Mouse (Mus musculus) layer of hippocampus, adult 2 months (tissue): Measurements from ENCODE around the gene Galp. TPM values are rescaled to one million over a fixed set of nuclear protein-coding genes. Genes with fewer than 3 reads are reported as not detected.
"Not testable (repeated sequence)": the region's sequence is repeated elsewhere in the genome, so short reads cannot be mapped to it uniquely, and the experiment has no call there.

Experiments used
- DNase-seq, 2 experiments: peaks; one replicate each; pipeline ENCODE4 v3.0.0; 2022; ENCODE audit warnings: low spot score in 2 of 2
- H3K27ac ChIP-seq: fragments of 200-600 bp; 2 replicates; pipeline ENCODE4 v1.8.1; 2022
- H3K4me3 ChIP-seq: fragments of 200-600 bp; 2 replicates; pipeline ENCODE4 v1.8.1; 2022; ENCODE audit warnings: mild to moderate bottlenecking
- CTCF ChIP-seq: fragments of 200-600 bp; conservative IDR thresholded peaks from 2 replicates; pipeline ENCODE4 v1.8.1; 2022; ENCODE audit warnings: antibody characterized with exemption, mild to moderate bottlenecking, moderate library complexity
- total RNA-seq, 2 experiments: library from RNA; stranded (reverse); gene quantifications; 2 replicates each; pipeline ENCODE4 v1.2.3; 2021

The Galp gene
- total RNA-seq, 2 experiments from 2014 or later = not detected

GRCm38 (mm10) chr7:6244361-6245292, 47.7 kb downstream of the Galp start:
- H3K4me3 ChIP-seq = no peak overlapping the region
- no peak for DNase-seq
- H3K27ac ChIP-seq = no peak overlapping the region
- no peak for TF ChIP-seq CTCF

- TF ChIP-seq CTCF = no peak
- no peak within 1 kb of the TSS for H3K4me3 ChIP-seq
These were observed 55.5 kb downstream of the Galp start, which contains the start of gene Epp13 for GRCm38 (mm10) chr7:6252410-6252809. Gene Epp13 (plus strand): TSS chr7:6252710.

GRCm38 (mm10) chr7:6254451-6254850, 57.6 kb downstream of the Galp start:
- Histone ChIP-seq H3K27ac (no peak overlapping the region), H3K4me3 (no peak overlapping the region)
- no peak for DNase-seq
- TF ChIP-seq CTCF = no peak

More at GRCm38 (mm10) chr7:6252410-6252809, 55.5 kb downstream of the Galp start, which contains the start of gene Epp13:
- DNase-seq = no peak
- no peak within 1 kb of the TSS for H3K27ac ChIP-seq

GRCm38 (mm10) chr7:6257386-6257785, 60.5 kb downstream of the Galp start:
- TF ChIP-seq CTCF = no peak
- H3K4me3 ChIP-seq = no peak overlapping the region
- DNase-seq = no peak
- no peak overlapping the region for H3K27ac ChIP-seq

GRCm38 (mm10) chr7:6258232-6259220, 61.6 kb downstream of the Galp start:
- no peak for TF ChIP-seq CTCF
- no peak overlapping the region for H3K27ac ChIP-seq
- no peak for DNase-seq
- no peak overlapping the region for H3K4me3 ChIP-seq

- not testable (repeated sequence) for H3K27ac ChIP-seq, H3K4me3 ChIP-seq, DNase-seq
These were observed 63.1 kb downstream of the Galp start for GRCm38 (mm10) chr7:6260004-6260403.

GRCm38 (mm10) chr7:6262120-6262519, 65.2 kb downstream of the Galp start:
- TF ChIP-seq CTCF = peak; percentile 21; the same call in 1 of the 2 replicates
- DNase-seq = no peak
- H3K27ac ChIP-seq = no peak overlapping the region
- H3K4me3 ChIP-seq = no peak overlapping the region

GRCm38 (mm10) chr7:6262984-6263383, 66.1 kb downstream of the Galp start:
- Histone ChIP-seq H3K27ac (no peak overlapping the region), H3K4me3 (no peak overlapping the region)
- no peak for TF ChIP-seq CTCF
- no peak for DNase-seq

GRCm38 (mm10) chr7:6265695-6266094, 68.8 kb downstream of the Galp start:
- DNase-seq = no peak
- TF ChIP-seq CTCF = peak; percentile 75
- H3K27ac ChIP-seq = no peak overlapping the region

More at GRCm38 (mm10) chr7:6265695-6266094, 68.8 kb downstream of the Galp start:
- no peak overlapping the region for H3K4me3 ChIP-seq

Other genes starting within 250 kb of the Galp start
- not detected for gene Vmn1r65, start 186.1 kb upstream of the Galp start, total RNA-seq
- not detected for gene Nlrp4c, start 151.9 kb upstream of the Galp start, total RNA-seq
- gene Zfp787, start 41.1 kb upstream of the Galp start, total RNA-seq = 10 to 100 TPM; 26.2 to 27.3 TPM
- 10 to 100 TPM; 55.8 to 57.2 TPM for gene Zfp444, start 24.9 kb upstream of the Galp start, total RNA-seq
- not detected for gene Zscan5b, start 25.2 kb downstream of the Galp start, total RNA-seq
- not detected for gene Epp13, start 55.6 kb downstream of the Galp start, total RNA-seq
- 10 to 100 TPM; 17.8 to 18.3 TPM for gene Zfp667, start 89.5 kb downstream of the Galp start, total RNA-seq
- gene Zfp583, start 134.2 kb downstream of the Galp start, total RNA-seq = 10 to 100 TPM; 13.3 to 14.4 TPM
- 1 to 10 TPM; 7.1 to 8.3 TPM for gene Gm3854, start 146.7 kb downstream of the Galp start, total RNA-seq
- 1 to 10 TPM; 4.7 to 5.0 TPM for gene Zfp78, start 166.2 kb downstream of the Galp start, total RNA-seq
- gene Zfp28, start 186.2 kb downstream of the Galp start, total RNA-seq = 1 to 10 TPM; 6.7 to 9.6 TPM
- gene Smim17, start 201.6 kb downstream of the Galp start, total RNA-seq = 10 to 100 TPM; 19.7 to 24.1 TPM
- under 1 TPM; 0.25 to 0.54 TPM for gene Gm20715, start 213.2 kb downstream of the Galp start, total RNA-seq
- 1 to 10 TPM; 1.2 to 2.0 TPM for gene Olfr1344, start 241.6 kb downstream of the Galp start, total RNA-seq